Mouse (Mus musculus): Measurements from ENCODE around the gene Gnai3.

The Gnai3 gene

GRCm38 (mm10) chr3:108145534-108146445 lies at the start of gene Gnai3:
Gene Gnai3, minus strand, starts transcription at chr3:108146146.
- DNase-seq (ENCODE audit: low spot score) = peak; percentile 81

GRCm38 (mm10) chr3:108195287-108195686 lies 49.3 kb upstream of the Gnai3 start:
- DNase-seq (ENCODE audit: low spot score) = no peak

- no peak for DNase-seq (ENCODE audit: low spot score)
Observed at GRCm38 (mm10) chr3:108193686-108194085, 47.7 kb upstream of the Gnai3 start.

- DNase-seq (ENCODE audit: low spot score) = no peak
Observed at GRCm38 (mm10) chr3:108189897-108190296, 44.0 kb upstream of the Gnai3 start.

GRCm38 (mm10) chr3:108188716-108189490 lies 43.0 kb upstream of the Gnai3 start:
- DNase-seq (ENCODE audit: low spot score) = no peak

- DNase-seq (ENCODE audit: low spot score) = no peak
Observed at GRCm38 (mm10) chr3:108187111-108187795, 41.3 kb upstream of the Gnai3 start.

GRCm38 (mm10) chr3:108186098-108187047 lies 40.4 kb upstream of the Gnai3 start, which contains the start of gene Amigo1:
Gene Amigo1, plus strand, starts transcription at chr3:108186335.
- no peak for DNase-seq (ENCODE audit: low spot score)

- DNase-seq (ENCODE audit: low spot score) = no peak
Observed at GRCm38 (mm10) chr3:108185460-108186097, 39.6 kb upstream of the Gnai3 start.

GRCm38 (mm10) chr3:108184742-108185141 lies 38.8 kb upstream of the Gnai3 start:
- no peak for DNase-seq (ENCODE audit: low spot score)

GRCm38 (mm10) chr3:108180514-108180913 lies 34.6 kb upstream of the Gnai3 start:
- no peak for DNase-seq (ENCODE audit: low spot score)

GRCm38 (mm10) chr3:108178756-108179715 lies 33.1 kb upstream of the Gnai3 start:
- DNase-seq (ENCODE audit: low spot score) = no peak

GRCm38 (mm10) chr3:108174672-108175531 lies 29.0 kb upstream of the Gnai3 start:
- no peak for DNase-seq (ENCODE audit: low spot score)

GRCm38 (mm10) chr3:108169199-108169598 lies 23.3 kb upstream of the Gnai3 start:
- DNase-seq (ENCODE audit: low spot score) = no peak

GRCm38 (mm10) chr3:108167499-108167898 lies 21.6 kb upstream of the Gnai3 start:
- no peak for DNase-seq (ENCODE audit: low spot score)

GRCm38 (mm10) chr3:108166486-108167211 lies 20.7 kb upstream of the Gnai3 start:
- no peak for DNase-seq (ENCODE audit: low spot score)

- DNase-seq (ENCODE audit: low spot score) = no peak
Observed at GRCm38 (mm10) chr3:108165532-108166315, 19.8 kb upstream of the Gnai3 start.

- peak; percentile 55 for DNase-seq (ENCODE audit: low spot score)
Observed at GRCm38 (mm10) chr3:108164807-108165206, 18.9 kb upstream of the Gnai3 start.
